Mouse (Mus musculus) fat pad, adult 2 months (tissue): Measurements from ENCODE around the gene Klk11.

ENCODE experiments used
- DNase-seq: peaks from one replicate; pipeline ENCODE4 v3.0.0-alpha.2; 2011; ENCODE audit warnings: low read depth, low spot score; ENCODE audit errors: extremely low read depth

Klk11 gene

GRCm38 (mm10) chr7:43774364-43774763 is at the start of gene Klk11:
Gene Klk11, plus strand, starts transcription at chr7:43774604.
- DNase-seq, result no peak

GRCm38 (mm10) chr7:43747788-43748187 is 26.6 kb upstream of the Klk11 start:
- DNase-seq, result no peak

- DNase-seq, result no peak
These were observed 21.6 kb upstream of the Klk11 start for GRCm38 (mm10) chr7:43752806-43753205.

GRCm38 (mm10) chr7:43766484-43766883 is 7.9 kb upstream of the Klk11 start:
- DNase-seq, result no peak

- DNase-seq, result no peak
These were observed 5.8 kb upstream of the Klk11 start, which contains the start of gene Klk12 for GRCm38 (mm10) chr7:43768597-43768996. Gene Klk12, plus strand, starts transcription at chr7:43768897.

- DNase-seq, result no peak
These were observed 4.8 kb upstream of the Klk11 start for GRCm38 (mm10) chr7:43769636-43770035.

- DNase-seq, result no peak
These were observed 3.7 kb upstream of the Klk11 start for GRCm38 (mm10) chr7:43770701-43771100.

GRCm38 (mm10) chr7:43771916-43772315 is 2.5 kb upstream of the Klk11 start:
- no peak for DNase-seq

- DNase-seq, result no peak
These were observed 1.5 kb upstream of the Klk11 start for GRCm38 (mm10) chr7:43772901-43773300.

GRCm38 (mm10) chr7:43774802-43775201 is 398 bp downstream of the Klk11 start:
- no peak for DNase-seq

GRCm38 (mm10) chr7:43775311-43776057 is 1.1 kb downstream of the Klk11 start:
- DNase-seq, result no peak

GRCm38 (mm10) chr7:43776506-43776905 is 2.1 kb downstream of the Klk11 start:
- no peak for DNase-seq

- no peak for DNase-seq
These were observed 3.0 kb downstream of the Klk11 start for GRCm38 (mm10) chr7:43777423-43777822.

GRCm38 (mm10) chr7:43778176-43778970 is 4.0 kb downstream of the Klk11 start:
- DNase-seq, result no peak

GRCm38 (mm10) chr7:43780241-43780640 is 5.8 kb downstream of the Klk11 start:
- DNase-seq, result no peak

- no peak for DNase-seq
These were observed 6.3 kb downstream of the Klk11 start, which contains the start of gene Klk10 for GRCm38 (mm10) chr7:43780746-43781145. Gene Klk10, plus strand, starts transcription at chr7:43781035.

- DNase-seq, result no peak
These were observed 7.1 kb downstream of the Klk11 start for GRCm38 (mm10) chr7:43781541-43781940.

GRCm38 (mm10) chr7:43782275-43783265 is 8.2 kb downstream of the Klk11 start:
- DNase-seq, result no peak

GRCm38 (mm10) chr7:43785286-43785685 is 10.9 kb downstream of the Klk11 start:
- DNase-seq, result no peak

GRCm38 (mm10) chr7:43788096-43788495 is 13.7 kb downstream of the Klk11 start:
- no peak for DNase-seq

- DNase-seq, result no peak
These were observed 14.9 kb downstream of the Klk11 start for GRCm38 (mm10) chr7:43789295-43789694.
